Mouse (Mus musculus): ENCODE results near the gene Pnpla3. TPM values are rescaled to one million over a fixed set of nuclear protein-coding genes. Genes with fewer than 3 reads are reported as not detected.

The Pnpla3 gene
- polyA plus RNA-seq, 1 experiment from 2014 or later: 0.26 TPM

- Histone ChIP-seq H3K4me2 (no peak overlapping the region), H3K4me3 (replicated peaks) (no peak overlapping the region), H3K9ac (replicated peaks) (no peak overlapping the region), H3K36me3 (no peaks in the 10 kb centered on the region), H3K9me3 (no peaks in the 10 kb centered on the region), H3K27ac (no peak overlapping the region), H3K4me1 (replicated peaks) (peaks cover 54% of the 10 kb centered on the region), H3K27me3 (peaks cover 9% of the 10 kb centered on the region; the same call in 1 of the 2 replicates)
- ATAC-seq (ENCODE audit: insufficient number of reproducible peaks, insufficient read depth, low FRiP score, low TSS enrichment, low read depth): no peak
- 89% methylated on average over 7 of the region's 7 CpGs for WGBS
These were observed 67.4 kb downstream of the Pnpla3 start for GRCm38 (mm10) chr15:84234794-84235581.

GRCm38 (mm10) chr15:84235646-84236045 is 68.0 kb downstream of the Pnpla3 start:
- no peak overlapping the region for H3K4me3 ChIP-seq (replicated peaks)
- peaks cover 53% of the 10 kb centered on the region for H3K4me1 ChIP-seq (replicated peaks)
- H3K27ac ChIP-seq: no peak overlapping the region
- H3K27me3 ChIP-seq: peaks cover 7% of the 10 kb centered on the region; the same call in 1 of the 2 replicates
- no peak overlapping the region for H3K4me2 ChIP-seq
- no peaks in the 10 kb centered on the region for H3K9me3 ChIP-seq
- H3K9ac ChIP-seq (replicated peaks): no peak overlapping the region
- H3K36me3 ChIP-seq: no peaks in the 10 kb centered on the region
- WGBS: 85% methylated on average over 7 of the region's 7 CpGs
- no peak for ATAC-seq (ENCODE audit: insufficient number of reproducible peaks, insufficient read depth, low FRiP score, low TSS enrichment, low read depth)

Small RNAs within 50 kb of the gene (microRNA-seq; reads per million reads assigned to microRNA genes)
- gene Mir6392: not detected

Other genes starting within 250 kb of the Pnpla3 start
- gene Efcab6, start 102.5 kb upstream of the Pnpla3 start, polyA plus RNA-seq (2016; fragmentation: Nextera tagmentation; extraction: Ambion mirVana): 0.08 TPM in 1 of 2 replicates, not detected in the other
- 1.9 and 2.9 TPM in 2 replicates for gene Sult4a1, start 62.1 kb upstream of the Pnpla3 start, polyA plus RNA-seq (2016; fragmentation: Nextera tagmentation; extraction: Ambion mirVana)
- not detected in 2 replicates for gene Pnpla5, start 44.7 kb upstream of the Pnpla3 start, polyA plus RNA-seq (2016; fragmentation: Nextera tagmentation; extraction: Ambion mirVana)
- gene Samm50, start 24.4 kb downstream of the Pnpla3 start, polyA plus RNA-seq (2016; fragmentation: Nextera tagmentation; extraction: Ambion mirVana): 106 and 111 TPM in 2 replicates
- gene Parvb, start 64.2 kb downstream of the Pnpla3 start, polyA plus RNA-seq (2016; fragmentation: Nextera tagmentation; extraction: Ambion mirVana): 3.9 TPM in 2 replicates
- 0.84 and 1.2 TPM in 2 replicates for gene Parvg, start 156.2 kb downstream of the Pnpla3 start, polyA plus RNA-seq (2016; fragmentation: Nextera tagmentation; extraction: Ambion mirVana)